Mouse (Mus musculus) liver, postnatal 0 days (tissue): ENCODE measurements around the gene Serpinb6a. TPM values are rescaled to one million over a fixed set of nuclear protein-coding genes. Genes with fewer than 3 reads are reported as not detected.

ENCODE experiments used
- ATAC-seq: fragments of 200-750 bp; cut with Nextera tagmentation; 2 replicates; pipeline ENCODE4 v1.8.0; 2017; ENCODE audit warnings: mild to moderate bottlenecking, moderate library complexity
- DNase-seq: peaks from one replicate; pipeline ENCODE4 v3.0.0-alpha.2; 2016
- H3K27ac ChIP-seq: fragments of 300-500 bp; sonication (generic); 2 replicates; pipeline ENCODE4 v1.5.1; 2014; ENCODE audit warnings: antibody characterized with exemption, moderate library complexity, mild to moderate bottlenecking, low read depth
- H3K27me3 ChIP-seq: fragments of 300-500 bp; sonication (generic); 2 replicates; pipeline ENCODE4 v1.6.1; 2014; ENCODE audit warnings: low read length, control low read depth, mixed read lengths; ENCODE audit not compliant: insufficient read depth
- H3K36me3 ChIP-seq: fragments of 300-500 bp; sonication (generic); replicated peaks from 2 replicates; pipeline ENCODE4 v1.6.1; 2014; ENCODE audit warnings: mild to moderate bottlenecking, control low read depth, low read length, moderate library complexity, mixed read lengths; ENCODE audit not compliant: insufficient read depth
- H3K4me1 ChIP-seq: fragments of 300-500 bp; sonication (generic); 2 replicates; pipeline ENCODE4 v1.6.1; 2014; ENCODE audit warnings: antibody characterized with exemption, mild to moderate bottlenecking, control low read depth; ENCODE audit not compliant: insufficient read depth
- H3K4me2 ChIP-seq: fragments of 300-500 bp; sonication (generic); 2 replicates; pipeline ENCODE4 v1.6.1; 2014; ENCODE audit warnings: low read depth, mild to moderate bottlenecking, low read length, moderate library complexity, mixed read lengths
- H3K4me3 ChIP-seq: fragments of 300-500 bp; sonication (generic); 2 replicates; pipeline ENCODE4 v1.5.1; 2014; ENCODE audit warnings: low read depth, low read length
- H3K9ac ChIP-seq: fragments of 300-500 bp; sonication (generic); replicated peaks from 2 replicates; pipeline ENCODE4 v1.6.1; 2014; ENCODE audit warnings: mild to moderate bottlenecking, moderate library complexity
- H3K9me3 ChIP-seq: fragments of 300-500 bp; sonication (generic); 2 replicates; pipeline ENCODE4 v1.6.1; 2016; ENCODE audit warnings: mild to moderate bottlenecking, control low read depth, low read length, mixed read lengths
- CTCF ChIP-seq: sonication (generic); IDR thresholded peaks from 2 replicates; pipeline ENCODE4 v1.5.1; 2016; ENCODE audit warnings: antibody characterized with exemption, low read depth
- EP300 ChIP-seq: IDR thresholded peaks from 2 replicates; pipeline ENCODE4 v1.6.1; 2016; ENCODE audit warnings: antibody characterized with exemption, low read depth, mild to moderate bottlenecking
- WGBS: fragments of 180-500 bp; shearing (Covaris S2); extraction: QIAGEN DNeasy Blood & Tissue Kit; methylation state at CpG from one replicate; pipeline ENCODE4 v1.1.7; 2014; ENCODE audit not compliant: insufficient replicate concordance; 5-methylcytosine and 5-hydroxymethylcytosine counted together
- polyA plus RNA-seq: library from polyadenylated mRNA; unstranded; fragments of >200 nt; fragmentation: Nextera tagmentation; extraction: Ambion mirVana; gene quantifications from 2 replicates; pipeline ENCODE4 v1.2.1, GENCODE M21; 2015

Gene Serpinb6a
- polyA plus RNA-seq = 26.0 and 28.3 TPM in 2 replicates

DNA sequence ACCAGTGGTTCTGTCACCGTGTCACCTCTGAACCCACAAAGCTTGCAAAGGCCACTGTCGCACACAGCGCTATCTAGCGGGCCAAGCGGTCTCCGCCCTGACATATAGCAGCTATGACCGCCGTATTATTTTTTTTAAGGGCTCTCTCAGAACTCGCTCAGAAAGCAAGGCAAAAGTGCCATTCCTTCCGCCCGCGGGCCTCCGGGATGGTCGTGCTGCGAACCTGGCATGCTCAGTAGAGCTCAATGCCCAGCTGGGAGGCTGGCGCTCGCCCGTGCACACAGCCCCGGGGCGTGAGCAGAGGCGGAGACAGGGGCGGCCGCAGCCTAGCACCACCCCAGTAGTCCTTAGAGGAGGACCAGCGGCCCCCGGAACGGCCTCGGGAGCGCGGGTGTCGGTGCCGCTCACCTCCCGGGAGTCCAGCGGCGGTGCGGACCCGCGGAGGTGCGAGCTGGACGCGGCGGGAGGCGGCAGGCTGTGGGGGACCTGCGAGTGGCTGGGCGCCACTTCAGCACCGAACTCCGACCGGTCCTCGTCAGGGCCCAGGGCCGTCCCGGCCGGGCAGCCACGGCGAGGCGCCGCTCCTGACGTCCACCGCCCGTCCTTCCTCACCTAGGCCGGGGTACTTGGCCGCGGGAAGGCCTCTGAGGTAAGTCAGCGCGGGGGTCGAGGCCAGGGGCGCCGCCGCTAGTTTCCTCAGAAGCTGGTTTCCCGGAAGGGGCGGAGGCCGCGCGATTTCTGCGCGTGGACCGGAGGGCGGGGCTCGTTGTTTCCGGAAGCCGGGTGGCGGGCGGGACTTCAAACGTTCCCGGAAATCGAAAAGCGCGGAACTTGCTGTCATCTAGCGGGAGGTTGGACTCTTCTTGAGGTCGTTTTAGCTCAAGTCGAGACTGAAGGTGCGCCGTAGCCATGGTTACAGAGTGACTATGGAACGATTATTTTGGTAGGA lies at the start of gene Serpinb6a, which contains the start of gene Ripk1:
Serpinb6a (minus strand) TSS at position 737 of the 949 bp plus-strand sequence.
Ripk1 (plus strand) TSS at position 306 of the 949 bp plus-strand sequence.
- WGBS = 2% methylated on average over 90 of the region's 92 CpGs
- ATAC-seq (peak; percentile 98), DNase-seq (peak; percentile 95)
- Histone ChIP-seq H3K4me1 (peaks cover 9% of the 10 kb centered on the region), H3K36me3 (no peaks in the 10 kb centered on the region), H3K9ac (peak within 1 kb of the TSS; percentile 84), H3K9me3 (no peaks in the 10 kb centered on the region), H3K27me3 (no peaks in the 10 kb centered on the region), H3K4me3 (peak within 1 kb of the TSS; percentile 89), H3K27ac (peak within 1 kb of the TSS; percentile 96), H3K4me2 (peak within 1 kb of the TSS; percentile 85)
- peak; percentile 66 for TF ChIP-seq CTCF
- 0 out of 2 replicates have a peak, but pooled peaks have one; percentile 26 for TF ChIP-seq EP300

DNA sequence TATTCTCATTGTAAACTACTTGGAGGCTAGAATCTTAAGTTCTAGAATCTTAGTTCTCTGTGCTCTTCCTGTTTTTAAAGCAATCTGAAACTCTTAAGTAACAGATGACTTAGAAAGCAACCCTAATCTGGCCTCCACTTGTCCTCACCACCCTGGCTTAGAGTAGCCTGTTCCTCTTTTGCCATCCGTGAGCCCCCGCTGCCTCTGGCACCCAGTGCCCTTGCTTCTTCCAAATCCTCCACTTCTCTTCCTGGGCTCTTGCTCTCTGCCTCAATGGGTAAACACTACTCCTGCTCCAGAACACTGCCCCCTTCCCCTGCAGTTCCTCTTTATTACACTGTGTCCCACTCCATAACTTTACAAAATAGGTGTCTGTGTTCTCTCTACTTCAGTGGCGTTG lies 49.1 kb upstream of the Serpinb6a start:
- no peak for DNase-seq
- Histone ChIP-seq H3K4me2 (no peak overlapping the region), H3K9ac (no peak overlapping the region), H3K4me1 (peaks cover 3% of the 10 kb centered on the region; the same call in 1 of the 2 replicates), H3K9me3 (no peaks in the 10 kb centered on the region), H3K4me3 (no peak overlapping the region), H3K27me3 (no peaks in the 10 kb centered on the region), H3K27ac (peak overlapping the region; percentile 64), H3K36me3 (peaks cover 20% of the 10 kb centered on the region)
- 55% methylated on average over 3 of the region's 3 CpGs for whole genome bisulfite sequencing
- no peak for TF ChIP-seq EP300
- TF ChIP-seq CTCF = peak; percentile 29; the same call in 1 of the 2 replicates
- no peak for ATAC-seq

DNA sequence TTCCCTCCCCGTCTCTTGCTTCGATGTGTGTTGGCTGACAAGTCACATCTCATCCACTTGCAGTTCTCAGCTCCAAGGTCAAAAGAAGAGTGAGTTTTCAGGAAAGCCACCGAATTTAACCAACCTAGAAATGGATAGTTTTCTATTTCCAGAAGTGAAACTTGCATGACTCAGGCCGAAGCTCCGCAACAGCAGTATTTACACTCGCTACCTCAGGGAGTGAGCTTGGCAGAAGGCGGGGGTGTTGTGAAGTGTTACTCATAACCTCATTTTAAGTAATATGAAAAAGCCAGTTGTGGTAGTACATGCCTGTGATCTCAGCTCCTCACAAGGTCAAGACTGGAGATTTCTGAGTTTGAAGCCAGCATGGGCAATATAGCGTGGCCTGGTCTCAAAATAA lies 47.9 kb upstream of the Serpinb6a start:
- Histone ChIP-seq H3K4me2 (no peak overlapping the region), H3K9ac (no peak overlapping the region), H3K27ac (no peak overlapping the region), H3K4me1 (peaks cover 3% of the 10 kb centered on the region; the same call in 1 of the 2 replicates), H3K9me3 (no peaks in the 10 kb centered on the region), H3K4me3 (no peak overlapping the region), H3K27me3 (no peaks in the 10 kb centered on the region), H3K36me3 (peaks cover 15% of the 10 kb centered on the region; the same call in 1 of the 2 replicates)
- 82% methylated on average over 8 of the region's 8 CpGs for WGBS
- no peak for DNase-seq
- no peak for ATAC-seq
- TF ChIP-seq EP300 = no peak
- TF ChIP-seq CTCF = no peak

DNA sequence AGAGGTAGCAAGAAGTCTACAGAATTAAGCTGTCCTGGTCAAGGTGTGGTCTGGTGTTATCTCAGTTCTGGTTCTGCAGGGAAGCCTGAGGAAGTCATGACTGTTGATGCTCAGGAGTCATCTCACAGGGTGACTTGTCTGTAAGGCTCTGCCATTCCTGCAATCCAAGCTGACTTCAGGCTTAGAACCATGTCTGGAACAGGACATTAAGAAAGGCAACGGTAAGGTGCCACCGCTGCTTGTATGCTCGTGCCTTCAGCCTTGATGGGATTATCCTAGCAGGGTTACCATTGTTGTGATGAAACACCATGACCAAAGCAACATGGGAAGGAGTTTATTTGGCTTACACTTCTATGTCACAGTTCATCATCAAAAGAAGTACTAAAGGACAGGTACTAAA lies 44.9 kb upstream of the Serpinb6a start:
- Histone ChIP-seq H3K27me3 (no peaks in the 10 kb centered on the region), H3K4me1 (peaks cover 17% of the 10 kb centered on the region), H3K9ac (no peak overlapping the region), H3K36me3 (peaks cover 15% of the 10 kb centered on the region; the same call in 1 of the 2 replicates), H3K9me3 (no peaks in the 10 kb centered on the region), H3K27ac (no peak overlapping the region), H3K4me3 (no peak overlapping the region), H3K4me2 (no peak overlapping the region)
- DNase-seq (no peak), ATAC-seq (no peak)
- TF ChIP-seq CTCF (no peak), EP300 (no peak)
- 93% methylated on average over 3 of the region's 3 CpGs for WGBS

DNA sequence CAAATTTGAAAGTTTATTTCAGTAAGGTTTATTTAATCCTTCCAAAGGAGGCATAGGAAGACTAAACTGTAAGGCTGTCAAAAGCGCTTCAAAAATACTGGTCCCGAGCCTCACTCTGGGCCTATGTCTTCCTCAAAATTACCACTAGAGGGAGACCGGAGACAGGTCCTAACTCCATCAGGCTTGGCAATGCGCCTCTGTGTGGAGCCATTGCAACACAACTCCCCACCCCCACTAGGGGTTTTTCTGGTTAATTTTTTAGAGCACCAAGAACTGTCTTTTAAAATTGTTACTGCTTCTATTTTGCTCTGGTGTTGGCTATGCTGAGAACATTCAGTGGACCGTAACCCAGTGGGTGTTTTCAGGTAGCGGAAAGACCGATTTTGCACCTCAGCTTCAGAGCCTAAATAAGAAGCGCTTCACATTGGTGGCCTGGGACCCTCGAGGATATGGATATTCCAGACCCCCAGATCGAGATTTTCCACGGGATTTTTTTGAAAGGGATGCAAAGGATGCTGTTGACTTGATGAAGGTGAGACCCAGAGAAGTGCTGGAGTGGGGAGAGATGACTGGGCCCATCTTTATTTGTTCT lies 43.9 kb upstream of the Serpinb6a start:
- TF ChIP-seq CTCF = peak; percentile 93
- TF ChIP-seq EP300 = no peak
- no peaks in the 10 kb centered on the region for H3K27me3 ChIP-seq
- no peak overlapping the region for H3K4me3 ChIP-seq
- no peaks in the 10 kb centered on the region for H3K9me3 ChIP-seq
- H3K9ac ChIP-seq = no peak overlapping the region
- peaks cover 15% of the 10 kb centered on the region; the same call in 1 of the 2 replicates for H3K36me3 ChIP-seq
- 38% methylated on average over 11 of the region's 11 CpGs for WGBS
- H3K4me1 ChIP-seq = peaks cover 17% of the 10 kb centered on the region
- peak overlapping the region; percentile 76 for H3K27ac ChIP-seq
- peak; percentile 87 for ATAC-seq
- peak; percentile 76 for DNase-seq
- H3K4me2 ChIP-seq = no peak overlapping the region
